Mouse (Mus musculus) adrenal gland, adult 8-10 months (tissue): Measurements from ENCODE around the gene Zc2hc1c. TPM values are rescaled to one million over a fixed set of nuclear protein-coding genes. Genes with fewer than 3 reads are reported as not detected.
A peak's percentile ranks its signal among the peaks of the same experiment; 100 is the strongest.

Source experiments
- DNase-seq: peaks from one replicate; pipeline ENCODE4 v3.0.0; 2022
- total RNA-seq, 4 experiments: library from RNA; stranded (reverse); gene quantifications; 2 replicates each; pipeline ENCODE4 v1.2.4; 2022

Gene Zc2hc1c
- total RNA-seq, 4 experiments from 2014 or later = 2.5 to 4.3 (median 3.4) TPM

GRCm38 (mm10) chr12:85284996-85285395, 3.4 kb upstream of the Zc2hc1c start:
- no peak for DNase-seq

- no peak for DNase-seq
Measured at GRCm38 (mm10) chr12:85286941-85287340, 1.4 kb upstream of the Zc2hc1c start.

GRCm38 (mm10) chr12:85287809-85288485, 444 bp upstream of the Zc2hc1c start, which contains the start of gene Acyp1:
Acyp1 (minus strand) TSS chr12:85288438.
- peak; percentile 31 for DNase-seq

DNA sequence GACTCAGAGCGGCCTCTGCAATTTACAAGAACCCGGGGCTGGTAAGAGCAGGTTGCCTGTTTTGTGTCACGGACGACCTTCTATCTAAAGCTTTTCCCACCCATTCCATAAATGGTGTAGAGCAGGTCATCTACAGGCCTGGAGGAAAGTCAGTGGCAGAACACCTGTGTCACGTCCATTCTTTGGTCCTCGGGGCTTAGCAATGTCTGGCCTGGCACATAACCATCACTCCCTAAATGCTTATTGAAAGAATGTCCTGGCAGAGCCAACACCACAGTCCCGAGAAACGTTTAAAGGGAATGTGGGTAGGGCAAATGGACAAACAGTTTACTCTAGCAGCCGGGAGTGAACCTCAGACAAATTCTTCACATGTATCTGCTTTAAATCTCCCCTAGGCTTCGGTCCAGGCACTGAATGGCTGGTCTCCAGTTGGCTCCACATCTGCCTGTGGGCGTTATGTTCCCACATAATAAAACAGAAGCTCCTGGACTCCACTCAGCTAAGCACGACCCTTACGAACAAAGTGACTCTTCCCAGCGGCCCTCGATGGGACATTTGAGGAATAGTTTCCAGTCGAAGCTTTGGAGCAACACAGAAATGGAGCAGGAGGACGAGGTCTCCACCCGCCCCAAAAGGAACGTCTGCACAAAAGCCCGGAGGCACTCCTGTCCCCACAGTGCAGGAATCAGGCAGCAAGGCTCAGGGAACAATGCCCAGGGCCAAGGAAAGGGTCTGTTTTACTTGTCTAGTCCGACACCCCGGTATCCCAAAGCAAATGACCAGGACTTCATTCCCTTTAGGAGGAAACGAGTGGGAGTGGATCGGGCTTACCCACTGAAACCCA, 988 bp downstream of the Zc2hc1c start:
- no peak for DNase-seq

DNA sequence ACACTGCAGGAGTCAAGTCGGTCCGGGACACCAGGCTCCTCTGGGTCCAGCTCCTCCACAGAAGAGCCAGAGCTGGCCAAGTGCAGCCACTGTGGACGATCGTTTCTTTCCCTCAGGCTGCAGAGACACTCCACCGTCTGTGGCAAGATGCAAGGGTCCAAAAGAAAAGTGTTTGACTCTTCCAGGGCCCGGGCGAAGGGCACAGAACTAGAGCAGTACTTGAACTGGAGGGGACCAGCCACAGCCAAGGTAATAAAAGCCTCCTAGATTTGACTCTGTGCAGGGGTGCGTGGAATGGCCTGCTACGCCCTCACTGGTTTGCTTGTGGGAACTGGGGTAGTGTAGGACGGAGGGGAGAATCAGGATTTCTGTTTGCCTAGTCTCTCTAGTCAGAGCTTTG, 2.2 kb downstream of the Zc2hc1c start:
- DNase-seq = no peak

- DNase-seq = no peak
Measured at GRCm38 (mm10) chr12:85291541-85291940, 3.1 kb downstream of the Zc2hc1c start.

DNA sequence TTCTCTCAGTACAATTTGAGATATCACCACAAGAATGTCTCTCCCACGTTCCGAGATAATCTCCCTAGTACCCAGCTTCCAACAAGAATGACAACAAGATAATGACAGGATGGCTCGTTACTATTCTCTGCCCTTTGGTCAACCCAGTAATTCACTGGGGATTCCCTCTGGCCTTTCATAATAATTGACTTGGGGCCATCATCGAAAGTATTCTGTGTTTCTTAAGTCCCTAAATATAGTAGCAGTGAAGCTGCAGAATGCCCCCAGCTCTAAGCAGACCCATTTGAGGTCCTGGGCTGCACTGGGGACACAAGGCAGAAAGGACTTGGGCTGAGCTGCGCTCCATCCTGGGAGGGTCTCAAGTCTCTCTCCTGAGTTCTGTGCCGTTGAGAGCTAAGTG, 3.9 kb downstream of the Zc2hc1c start:
- no peak for DNase-seq

DNA sequence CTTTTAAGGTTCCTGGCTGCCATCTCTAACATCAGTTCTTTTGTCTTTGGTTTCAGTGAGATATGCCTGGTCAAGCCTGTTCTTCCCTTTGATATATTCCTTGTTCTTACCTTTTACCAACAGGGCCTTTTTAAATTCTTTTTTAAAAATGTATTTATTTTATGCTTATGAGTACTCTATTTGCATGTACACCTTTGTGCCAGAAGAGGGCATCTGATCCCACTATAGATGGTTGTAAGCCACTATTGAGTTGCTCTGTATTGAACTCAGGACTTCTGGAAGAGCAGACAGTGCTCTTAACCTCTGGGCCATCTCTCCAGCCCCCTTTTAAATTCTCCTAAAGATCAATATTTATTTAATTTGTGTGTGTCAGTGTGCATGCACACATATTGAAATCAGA, 4.5 kb downstream of the Zc2hc1c start:
- no peak for DNase-seq

- DNase-seq = no peak
Measured at GRCm38 (mm10) chr12:85295506-85295905, 7.1 kb downstream of the Zc2hc1c start.

DNA sequence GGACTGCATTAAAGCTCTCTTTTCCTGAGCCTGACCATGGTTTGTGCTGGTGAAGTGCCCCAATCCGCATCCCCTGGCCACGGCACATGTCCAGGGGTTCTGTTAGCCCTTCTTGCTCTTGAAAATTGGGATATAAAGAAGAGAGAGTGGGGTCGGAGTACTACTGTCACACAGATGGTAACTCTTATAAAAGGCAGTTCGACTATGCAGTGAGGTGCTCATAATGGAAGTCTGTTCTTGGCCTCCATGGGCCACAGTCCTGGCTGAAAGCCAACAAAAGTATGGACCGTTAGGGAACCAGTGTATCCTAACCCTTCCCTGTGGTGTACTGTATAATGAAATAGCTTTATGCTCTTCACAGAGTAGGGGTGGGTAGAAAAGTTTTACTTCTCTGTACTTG, 8.5 kb downstream of the Zc2hc1c start:
- no peak for DNase-seq

GRCm38 (mm10) chr12:85297345-85297997, 9.1 kb downstream of the Zc2hc1c start:
- no peak for DNase-seq

- no peak for DNase-seq
Measured at GRCm38 (mm10) chr12:85298127-85298834, 9.9 kb downstream of the Zc2hc1c start.

- DNase-seq = no peak
Measured at GRCm38 (mm10) chr12:85298835-85299180, 10.4 kb downstream of the Zc2hc1c start.

- no peak for DNase-seq
Measured at GRCm38 (mm10) chr12:85303256-85303655, 14.9 kb downstream of the Zc2hc1c start.

- no peak for DNase-seq
Measured at GRCm38 (mm10) chr12:85304725-85305124, 16.3 kb downstream of the Zc2hc1c start.

GRCm38 (mm10) chr12:85305247-85305892, 17.0 kb downstream of the Zc2hc1c start:
- peak; percentile 74 for DNase-seq

- no peak for DNase-seq
Measured at GRCm38 (mm10) chr12:85308651-85309050, 20.3 kb downstream of the Zc2hc1c start.

GRCm38 (mm10) chr12:85330153-85330552, 41.8 kb downstream of the Zc2hc1c start:
- peak; percentile 71 for DNase-seq

DNA sequence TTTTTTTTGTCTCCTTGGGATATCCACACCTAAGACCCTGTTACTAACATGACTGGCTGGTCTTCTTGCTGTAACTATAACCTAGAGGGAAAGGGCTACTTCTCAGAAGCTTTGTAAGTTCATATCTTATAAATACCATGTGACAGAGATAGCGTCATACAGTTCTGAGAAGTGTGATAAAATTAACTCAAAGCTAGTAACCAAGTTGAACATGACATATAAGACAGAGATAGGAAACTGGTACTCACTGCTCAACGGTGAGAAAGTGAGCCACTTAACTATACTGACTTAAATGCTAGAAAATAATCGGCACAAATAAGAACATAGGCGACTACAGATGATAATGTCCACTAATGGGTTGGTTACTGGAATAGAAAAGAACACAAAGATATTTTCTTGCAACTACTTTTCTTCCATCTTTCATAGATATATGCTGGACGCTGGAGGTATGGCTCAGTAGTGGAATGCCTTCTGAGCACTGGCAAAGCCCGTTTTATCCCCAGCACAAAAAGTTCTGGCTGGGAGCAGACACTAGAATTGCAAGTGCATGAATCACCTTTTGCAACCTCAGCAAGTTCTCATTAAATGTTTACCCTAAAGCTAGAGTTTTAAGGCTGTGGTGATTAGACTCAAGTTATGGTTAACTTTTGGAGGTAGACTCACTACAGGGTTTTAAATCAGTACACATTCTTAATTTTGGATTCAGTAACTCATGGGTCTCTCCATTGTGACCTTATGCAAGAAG, 49.3 kb downstream of the Zc2hc1c start:
- DNase-seq = no peak

DNA sequence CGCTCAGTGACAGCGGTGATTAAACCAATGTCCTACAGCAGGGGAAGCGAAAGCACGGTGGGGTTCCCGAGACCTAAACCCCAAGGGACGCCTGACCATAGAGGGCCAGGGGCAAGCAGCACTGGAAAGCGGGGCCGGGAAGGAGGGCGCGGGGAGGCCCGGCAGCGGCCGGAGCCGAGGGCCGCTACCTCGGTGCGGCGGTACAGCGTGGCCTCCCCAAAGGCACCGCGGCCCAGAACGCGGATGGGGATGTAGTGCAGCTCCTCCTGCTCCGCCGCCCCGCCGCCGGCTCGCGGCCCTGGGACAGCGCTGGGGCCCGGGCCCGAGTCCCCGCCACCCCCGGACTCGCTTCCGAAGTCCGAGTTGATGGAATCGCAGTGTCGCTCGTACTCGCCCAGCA, 50.4 kb downstream of the Zc2hc1c start:
- no peak for DNase-seq

DNA sequence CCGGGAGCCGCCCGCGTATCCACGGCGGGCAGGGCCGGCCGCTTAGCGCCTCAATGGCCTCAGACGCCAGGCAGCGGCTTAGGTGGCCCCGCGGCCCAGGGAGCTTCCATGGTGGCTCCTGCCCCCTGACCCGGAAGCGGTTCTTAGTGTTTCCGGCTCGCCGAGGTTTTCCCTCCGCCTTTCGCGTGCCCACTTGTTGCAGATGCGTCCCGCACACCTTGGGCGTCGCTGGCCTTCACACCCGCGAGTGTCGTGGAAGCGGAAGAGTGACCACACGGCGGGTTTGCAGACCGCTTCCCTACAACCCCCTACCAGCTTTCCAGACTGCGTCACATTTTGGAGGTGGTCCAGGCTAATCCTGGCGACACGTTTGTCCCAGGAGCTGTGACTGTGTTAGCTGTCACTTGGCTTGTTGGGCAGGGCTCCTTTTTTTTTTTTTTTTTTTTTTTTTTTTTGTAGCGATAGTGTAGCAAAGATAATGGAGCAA, 50.9 kb downstream of the Zc2hc1c start, which contains the start of gene Nek9:
Nek9 (minus strand) TSS at position 120 of the 487 bp plus-strand sequence.
- DNase-seq = peak; percentile 87
